Mouse (Mus musculus): ENCODE data around the gene Aire.
"Not testable (repeated sequence)": the region's sequence is repeated elsewhere in the genome, so short reads cannot be mapped to it uniquely, and the experiment has no call there.

Aire gene

DNA sequence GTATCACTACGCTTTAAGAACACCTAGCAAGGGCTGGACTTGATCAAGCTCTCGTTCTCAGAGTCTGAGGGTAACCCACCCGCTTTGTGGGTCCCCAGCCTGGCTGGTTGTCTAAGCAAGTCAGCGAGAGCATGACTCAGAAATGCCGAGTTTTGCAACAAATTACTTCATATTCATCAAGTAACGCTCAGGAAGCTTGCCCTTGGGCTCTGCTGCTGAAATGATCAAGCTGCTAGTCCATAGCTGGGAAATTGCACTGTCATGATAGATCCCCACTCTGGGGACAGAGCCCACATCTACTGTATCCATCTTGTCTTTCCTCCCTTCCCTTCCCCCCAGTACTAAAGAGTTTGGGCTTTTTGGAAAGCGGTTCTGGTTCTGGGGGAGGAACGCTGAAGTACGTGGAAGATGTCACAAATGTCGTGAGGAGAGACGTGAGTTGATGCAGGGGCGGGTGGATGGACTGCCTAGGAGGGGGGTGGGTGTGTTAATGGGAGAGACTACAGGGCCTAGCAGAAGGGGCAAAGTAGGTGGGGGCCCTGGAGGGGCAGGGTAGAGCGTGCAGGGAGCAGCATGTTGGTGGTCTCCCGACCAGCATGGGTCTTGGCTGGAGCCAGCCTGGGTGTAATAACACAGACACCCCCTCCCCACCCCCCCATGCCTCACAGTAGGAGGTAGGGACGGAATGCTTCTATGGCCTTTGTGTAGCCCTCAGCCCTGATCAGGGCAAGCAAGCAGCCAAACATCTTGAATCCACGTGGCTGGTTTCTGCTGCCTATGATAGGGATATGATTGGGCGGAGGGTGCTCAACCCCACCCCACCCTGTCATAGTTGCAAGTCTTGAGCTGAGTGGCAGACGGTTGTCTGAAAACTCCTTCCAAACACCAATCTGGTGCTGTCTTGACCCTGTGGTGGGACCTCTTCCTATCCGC is 11.5 kb upstream of the Aire start:
- DNase-seq (ENCODE audit: extremely low spot score, low read depth, low spot score), result no peak

DNA sequence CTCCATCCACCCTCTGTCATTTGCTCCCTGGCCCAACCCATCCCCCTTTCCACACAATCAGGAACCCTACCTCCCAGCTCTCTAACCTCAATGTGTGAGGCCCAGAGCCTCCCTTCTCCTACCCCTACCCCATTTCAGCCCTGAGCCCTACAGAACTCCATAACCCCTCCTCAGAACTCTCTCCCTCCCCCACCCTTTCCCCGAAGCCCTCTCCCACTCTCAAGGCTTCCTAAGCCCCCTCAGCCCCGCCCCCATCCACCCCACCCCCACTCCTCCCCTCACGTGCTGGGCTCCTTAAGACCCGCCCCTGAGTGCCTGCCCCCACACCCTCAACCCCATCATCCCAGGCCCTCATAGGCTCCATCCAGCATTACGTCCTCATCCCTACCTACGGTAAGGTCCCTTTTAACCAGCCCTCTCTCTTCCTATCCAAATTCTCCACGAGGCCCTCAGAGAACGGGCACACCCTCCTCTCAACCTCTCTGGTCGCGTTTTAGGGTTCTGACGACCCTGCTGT is 6.2 kb upstream of the Aire start:
- DNase-seq (ENCODE audit: extremely low spot score, low read depth, low spot score), result no peak

DNA sequence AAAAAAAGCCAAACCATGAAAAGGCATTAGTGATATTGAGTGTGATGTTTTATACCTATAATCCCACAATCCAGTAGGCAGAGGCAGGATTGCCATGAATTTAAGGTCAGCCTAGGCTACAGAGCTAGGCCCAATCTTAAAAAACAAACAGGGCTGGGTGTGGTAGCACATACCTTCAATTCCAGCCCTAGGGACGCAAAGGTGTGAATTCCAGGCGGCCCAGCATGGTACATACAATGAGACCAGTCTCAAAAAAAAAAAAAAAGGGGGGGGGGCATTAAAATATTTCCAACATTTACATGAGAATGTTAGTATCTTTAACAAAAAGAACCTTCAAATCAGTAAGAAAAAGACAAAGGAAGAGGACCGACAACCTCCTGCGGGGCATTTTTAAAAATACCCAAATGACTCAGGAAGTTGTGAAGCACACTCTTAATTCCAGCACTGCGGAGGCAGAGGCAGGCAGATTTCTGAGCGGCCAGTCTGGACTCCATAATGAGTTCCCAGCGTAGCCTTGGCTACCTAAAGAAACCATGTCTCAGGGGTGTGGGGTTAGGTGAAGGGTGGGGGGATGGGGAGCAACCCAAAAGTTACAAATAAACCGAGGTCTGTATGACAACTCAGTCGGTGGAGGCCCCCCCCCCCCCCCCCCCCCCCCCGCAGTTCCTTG is 4.8 kb upstream of the Aire start:
- no peak for DNase-seq (ENCODE audit: extremely low spot score, low read depth, low spot score)

DNA sequence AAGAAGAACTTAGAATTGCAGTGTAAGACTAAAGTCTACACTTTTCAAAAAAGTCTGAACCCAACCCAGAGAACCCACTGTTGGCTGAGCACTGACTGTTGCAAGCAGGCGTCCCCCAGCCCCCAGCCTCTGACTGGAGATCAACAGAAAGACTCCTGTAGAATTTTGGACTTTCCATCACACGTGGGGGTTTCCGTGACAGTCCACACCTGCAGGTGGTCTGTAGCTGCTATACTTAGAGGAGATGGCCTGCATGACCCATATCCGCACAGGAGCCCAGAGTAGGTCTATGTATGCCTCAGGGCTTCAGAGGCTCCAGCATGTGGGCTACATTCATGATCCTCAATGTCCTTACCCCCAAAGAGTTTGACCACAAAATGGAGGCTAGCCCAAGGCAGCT is 3.0 kb upstream of the Aire start:
- DNase-seq (ENCODE audit: extremely low spot score, low read depth, low spot score), result no peak

DNA sequence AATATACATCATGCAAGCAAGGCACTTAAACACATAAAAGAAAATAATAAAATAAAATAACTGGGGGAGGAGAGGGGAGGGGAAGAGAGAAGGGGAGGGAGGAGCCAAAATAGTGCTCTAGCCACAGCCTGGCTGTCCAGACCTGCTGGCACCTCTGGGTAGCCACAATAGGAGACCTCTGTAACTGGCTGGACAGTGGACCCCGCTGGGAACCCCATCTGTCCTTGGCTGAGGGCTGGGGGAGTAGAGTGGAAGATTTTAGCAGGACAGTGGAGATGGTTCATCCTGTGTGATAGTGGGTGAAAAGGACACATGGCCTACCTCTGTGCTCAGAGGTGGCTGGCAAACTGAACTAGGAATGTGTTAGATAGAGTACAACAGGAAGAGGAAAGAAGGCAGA is 1.1 kb upstream of the Aire start:
- DNase-seq (ENCODE audit: extremely low spot score, low read depth, low spot score), result no peak

DNA sequence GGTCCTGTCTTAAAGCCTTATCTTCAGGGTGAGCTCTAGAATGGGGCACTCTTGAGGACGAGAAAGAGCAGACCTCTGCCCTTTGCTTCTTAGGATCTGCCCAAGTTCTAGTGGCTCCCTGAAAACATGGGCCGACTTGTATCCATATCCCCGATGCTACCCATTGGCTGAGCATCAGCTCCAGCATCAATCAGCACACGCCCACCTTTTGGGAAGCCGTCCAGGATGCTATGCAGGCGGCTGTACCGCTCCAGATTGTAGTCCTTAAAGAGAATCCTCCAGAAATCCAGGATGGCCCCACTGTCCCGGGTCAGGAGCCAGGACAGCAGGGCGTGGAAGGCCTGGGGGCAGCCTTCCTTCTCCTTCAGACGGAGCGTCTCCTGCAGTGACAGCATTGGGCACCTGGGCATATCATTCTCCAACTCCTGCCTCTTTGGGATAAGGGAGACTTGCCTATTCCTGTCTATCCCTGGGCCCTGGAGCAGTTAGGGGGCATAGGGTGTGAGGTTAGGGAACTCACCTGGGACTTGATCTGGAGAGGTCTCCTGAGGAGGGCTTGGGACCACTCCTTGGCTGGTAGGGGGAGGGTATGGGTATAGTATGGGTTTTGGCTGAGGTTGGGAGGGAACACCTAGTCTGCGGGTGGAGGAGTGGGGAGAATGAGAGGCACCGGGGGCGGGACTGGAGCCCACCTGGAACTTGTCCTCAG is 559 bp downstream of the Aire start:
- DNase-seq (ENCODE audit: extremely low spot score, low read depth, low spot score), result no peak

DNA sequence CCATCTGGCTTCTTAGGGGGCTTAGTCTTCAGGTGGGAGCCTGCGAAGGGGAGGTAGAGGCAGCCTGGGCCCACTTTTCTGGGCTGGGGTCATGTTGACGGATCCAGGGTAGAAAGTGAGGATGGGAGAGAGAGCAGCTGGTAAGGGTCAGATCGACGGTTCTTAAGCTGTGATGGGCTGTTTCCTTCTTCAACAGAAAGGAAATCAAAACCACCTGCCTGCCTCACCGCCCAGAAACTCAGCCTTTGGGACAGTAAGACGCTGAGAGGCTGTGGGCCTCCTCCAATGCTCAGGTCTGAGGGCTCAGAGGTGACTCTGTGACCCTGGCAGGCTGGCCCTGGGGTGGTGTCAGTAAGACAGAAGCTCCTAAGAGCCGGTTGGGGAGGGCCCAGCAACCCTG is 1.3 kb downstream of the Aire start:
- DNase-seq (ENCODE audit: extremely low spot score, low read depth, low spot score), result no peak

DNA sequence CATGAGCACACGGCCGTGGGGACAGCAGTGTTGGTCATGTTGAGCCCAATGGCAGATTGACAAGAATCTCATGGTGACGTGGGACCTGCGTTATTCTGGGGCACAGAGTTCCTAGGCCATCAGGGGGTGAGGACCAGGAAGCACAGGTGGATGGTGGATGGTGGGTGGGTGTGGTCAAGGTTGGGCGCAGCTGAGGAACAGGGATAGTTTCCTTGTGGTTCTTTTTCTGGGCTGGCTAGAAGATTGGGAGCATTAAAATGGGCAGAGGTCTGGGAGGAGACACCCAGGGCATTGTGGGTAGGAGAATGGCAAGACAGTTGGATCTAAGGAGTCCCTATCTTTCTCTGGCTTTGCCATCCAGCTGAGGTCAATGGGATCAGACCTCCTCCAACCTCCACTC is 1.8 kb downstream of the Aire start, which contains the start of gene Dnmt3l:
TSS of gene Dnmt3l (plus strand) at position 301 of the 400 bp plus-strand sequence.
- DNase-seq (ENCODE audit: extremely low spot score, low read depth, low spot score), result no peak

DNA sequence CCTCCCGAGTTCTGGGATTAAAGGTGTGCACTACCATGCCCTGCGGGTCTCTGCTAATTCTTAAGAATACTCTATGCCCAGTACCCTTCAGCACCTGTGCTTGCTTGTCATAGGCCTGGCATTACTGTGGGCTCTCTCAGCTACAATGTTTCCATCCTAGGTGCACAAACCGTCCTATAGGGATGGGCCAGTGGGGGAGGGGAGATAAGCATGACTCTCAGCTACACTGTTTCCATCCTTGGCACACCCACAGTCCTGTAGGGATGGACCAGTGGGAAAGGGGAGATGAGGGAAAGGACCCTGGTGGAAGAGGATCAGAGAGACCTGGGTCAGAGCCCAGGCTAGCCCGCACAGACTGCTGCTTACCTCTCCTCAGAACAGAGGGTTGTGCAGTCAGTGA is 6.3 kb downstream of the Aire start:
- no peak for DNase-seq (ENCODE audit: extremely low spot score, low read depth, low spot score)

DNA sequence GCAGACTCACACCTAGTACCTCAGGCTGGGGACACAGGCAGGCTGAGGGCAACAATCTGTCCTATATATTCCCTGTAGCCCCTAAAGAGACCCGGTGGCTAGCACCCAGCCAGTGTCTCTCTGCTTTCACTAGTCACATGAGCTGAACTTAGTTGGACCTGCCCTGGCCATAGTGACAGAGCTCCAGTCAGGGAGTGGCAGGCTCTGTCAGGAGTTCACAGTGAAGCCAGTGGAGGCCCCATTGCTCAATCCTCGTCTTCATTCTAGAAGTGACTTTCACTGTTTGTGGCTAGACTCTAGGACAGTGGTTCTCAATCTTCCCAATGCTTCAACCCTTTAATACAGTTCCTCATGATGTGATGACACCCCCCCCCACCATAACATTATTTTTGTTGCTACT is 11.4 kb downstream of the Aire start:
- no peak for DNase-seq (ENCODE audit: extremely low spot score, low read depth, low spot score)

DNA sequence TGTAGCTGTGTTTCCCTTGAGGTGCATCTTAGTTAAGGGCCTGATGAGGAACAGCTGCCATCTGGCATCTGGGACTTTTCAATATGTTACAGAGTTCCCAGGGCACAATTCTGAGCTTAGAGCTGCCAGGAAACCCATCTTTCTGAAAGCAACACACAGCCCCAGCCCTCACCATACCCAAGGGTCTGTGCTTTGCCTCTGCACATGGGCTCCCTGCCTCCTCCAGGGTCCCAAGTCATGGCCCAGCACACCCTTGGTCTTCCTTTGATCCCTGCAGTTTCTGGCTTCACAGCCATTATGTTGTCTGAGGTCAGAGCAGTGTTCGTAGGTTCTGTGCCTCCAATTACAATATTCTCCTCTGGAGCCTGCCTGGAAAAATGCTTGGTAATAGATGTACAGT is 14.3 kb downstream of the Aire start:
- no peak for DNase-seq (ENCODE audit: extremely low spot score, low read depth, low spot score)

DNA sequence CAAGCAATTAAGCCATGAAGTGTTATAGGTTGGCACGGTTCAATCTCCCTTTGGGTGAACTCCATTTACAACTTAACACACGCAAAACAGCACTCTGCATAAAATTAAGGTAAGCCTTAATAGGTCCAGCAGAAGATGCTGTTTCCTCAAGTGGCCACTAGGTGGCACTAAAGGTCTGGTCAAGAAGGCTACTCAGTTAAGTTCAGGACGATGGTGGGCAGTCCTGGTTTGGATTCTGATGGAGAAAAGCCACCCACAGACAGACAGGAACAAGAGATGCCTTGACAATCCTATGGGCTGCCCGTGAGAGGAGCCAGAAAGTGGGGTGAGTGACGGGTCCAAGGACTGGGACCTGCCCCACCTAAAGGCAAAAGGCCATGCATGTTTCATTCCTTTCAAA is 15.3 kb downstream of the Aire start:
- peak; percentile 81 for DNase-seq (ENCODE audit: extremely low spot score, low read depth, low spot score)

DNA sequence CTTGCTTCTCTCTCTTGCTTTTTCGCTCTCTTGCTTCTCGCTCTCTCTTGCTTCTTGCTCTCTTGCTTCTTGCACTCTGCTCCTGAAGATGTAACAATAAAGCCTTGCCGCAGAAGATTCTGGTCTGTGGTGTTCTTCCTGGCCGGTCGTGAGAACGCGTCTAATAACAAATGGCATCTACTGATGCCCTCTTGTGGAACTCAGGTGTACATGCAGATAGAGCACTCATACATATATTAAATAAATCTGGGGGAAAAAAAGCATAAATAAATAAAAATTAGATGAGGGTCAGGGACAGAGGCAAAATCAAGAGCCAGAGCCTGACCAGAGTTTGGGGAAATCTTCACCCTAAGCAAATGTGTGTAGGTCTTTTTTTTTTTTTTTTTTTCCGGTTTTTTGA is 18.0 kb downstream of the Aire start:
- not testable (repeated sequence) for DNase-seq (ENCODE audit: extremely low spot score, low read depth, low spot score)

DNA sequence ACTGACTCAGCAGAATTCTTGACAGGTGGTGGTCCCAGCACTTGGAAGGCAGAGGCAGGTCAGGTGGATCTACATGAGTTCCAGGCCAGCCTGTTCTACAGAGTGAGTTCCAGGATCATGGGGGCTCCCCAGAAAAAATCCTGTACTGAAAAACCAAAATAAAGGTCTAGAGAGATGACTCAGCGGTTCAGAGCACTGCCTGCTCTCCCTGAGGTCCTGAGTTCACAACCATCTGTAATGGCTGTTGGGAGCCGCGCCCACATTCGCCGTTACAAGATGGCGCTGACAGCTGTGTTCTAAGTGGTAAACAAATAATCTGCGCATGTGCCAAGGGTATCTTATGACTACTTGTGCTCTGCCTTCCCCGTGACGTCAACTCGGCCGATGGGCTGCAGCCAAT is 23.4 kb downstream of the Aire start:
- not testable (repeated sequence) for DNase-seq (ENCODE audit: extremely low spot score, low read depth, low spot score)

DNA sequence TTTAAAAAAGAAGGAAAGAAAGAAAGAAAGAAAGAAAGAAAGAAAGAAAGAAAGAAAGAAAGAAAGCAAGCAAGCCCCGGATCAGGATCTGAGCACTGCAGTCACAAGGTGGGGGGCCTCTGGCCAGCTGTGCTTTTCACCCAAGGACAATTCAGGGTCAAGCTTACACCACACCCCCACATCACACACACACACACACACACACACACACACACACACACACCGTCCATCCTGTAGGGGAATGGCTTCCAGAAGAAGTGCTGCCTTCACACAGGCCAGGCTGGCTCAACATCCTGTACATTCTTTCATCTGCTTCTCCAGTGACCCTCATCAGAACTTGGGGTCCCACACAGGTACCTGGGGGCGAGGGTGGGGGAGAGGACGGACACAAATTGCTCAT is 24.1 kb downstream of the Aire start:
- no peak for DNase-seq (ENCODE audit: extremely low spot score, low read depth, low spot score)

DNA sequence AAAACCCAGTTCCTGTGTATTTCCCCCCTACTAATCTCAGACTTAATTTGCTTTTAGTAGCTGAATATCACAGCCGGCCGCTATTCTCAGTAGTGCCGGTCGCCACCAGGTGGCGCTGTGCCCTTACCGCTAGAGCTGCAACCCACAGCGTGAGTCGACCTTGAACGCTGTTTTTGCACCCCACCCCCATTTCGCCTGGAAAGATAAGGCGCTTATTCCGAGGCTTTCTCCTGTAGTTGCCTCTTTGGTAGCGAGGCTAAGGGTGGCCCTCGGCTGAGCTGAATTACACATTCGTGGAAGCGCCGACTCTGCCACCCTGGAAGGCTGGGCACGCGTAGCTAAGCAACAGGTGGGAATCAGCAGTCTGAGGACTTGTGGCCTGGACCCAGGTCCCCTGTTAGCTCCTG is 24.6 kb downstream of the Aire start:
- peak; percentile 73 for DNase-seq (ENCODE audit: extremely low spot score, low read depth, low spot score)

DNA sequence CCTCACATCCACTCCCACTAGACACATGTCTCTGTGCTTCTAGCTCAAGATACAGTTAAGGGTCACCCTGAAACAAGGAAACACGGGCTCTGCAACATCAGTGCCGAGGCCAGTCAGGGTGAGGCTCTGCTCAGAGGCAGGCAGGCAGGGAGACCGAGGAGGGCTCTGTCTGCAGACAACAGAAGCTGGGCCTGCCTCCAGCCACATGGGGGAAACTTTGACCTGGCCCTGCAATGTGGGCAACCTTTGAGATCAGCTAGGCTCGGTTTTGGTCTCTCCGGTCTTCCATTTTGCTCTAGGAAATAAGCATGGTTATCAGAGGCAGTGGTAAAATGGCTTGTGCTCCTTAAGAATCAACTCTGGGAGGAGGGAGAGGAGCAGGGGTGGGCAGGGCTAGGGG is 27.0 kb downstream of the Aire start:
- DNase-seq (ENCODE audit: extremely low spot score, low read depth, low spot score), result no peak

DNA sequence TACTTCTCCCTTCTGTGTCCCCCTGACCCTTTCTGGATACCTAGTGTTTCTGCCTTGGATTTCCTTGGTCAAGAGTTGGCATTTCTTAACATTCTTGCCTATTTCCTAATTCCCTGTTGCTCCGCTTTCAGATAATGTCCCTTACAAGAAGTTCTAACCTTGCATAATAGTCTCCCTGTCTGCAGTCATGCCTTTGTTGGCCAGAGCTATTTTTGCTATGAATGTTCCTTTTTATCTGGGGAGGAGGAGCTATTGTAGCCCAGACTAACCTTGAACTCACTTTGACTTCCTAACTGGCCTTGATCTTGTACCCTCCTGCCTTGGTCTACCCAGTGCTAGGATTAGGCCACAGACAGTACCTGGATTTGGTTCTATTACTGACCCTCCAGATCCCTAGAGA is 27.9 kb downstream of the Aire start:
- DNase-seq (ENCODE audit: extremely low spot score, low read depth, low spot score), result no peak

DNA sequence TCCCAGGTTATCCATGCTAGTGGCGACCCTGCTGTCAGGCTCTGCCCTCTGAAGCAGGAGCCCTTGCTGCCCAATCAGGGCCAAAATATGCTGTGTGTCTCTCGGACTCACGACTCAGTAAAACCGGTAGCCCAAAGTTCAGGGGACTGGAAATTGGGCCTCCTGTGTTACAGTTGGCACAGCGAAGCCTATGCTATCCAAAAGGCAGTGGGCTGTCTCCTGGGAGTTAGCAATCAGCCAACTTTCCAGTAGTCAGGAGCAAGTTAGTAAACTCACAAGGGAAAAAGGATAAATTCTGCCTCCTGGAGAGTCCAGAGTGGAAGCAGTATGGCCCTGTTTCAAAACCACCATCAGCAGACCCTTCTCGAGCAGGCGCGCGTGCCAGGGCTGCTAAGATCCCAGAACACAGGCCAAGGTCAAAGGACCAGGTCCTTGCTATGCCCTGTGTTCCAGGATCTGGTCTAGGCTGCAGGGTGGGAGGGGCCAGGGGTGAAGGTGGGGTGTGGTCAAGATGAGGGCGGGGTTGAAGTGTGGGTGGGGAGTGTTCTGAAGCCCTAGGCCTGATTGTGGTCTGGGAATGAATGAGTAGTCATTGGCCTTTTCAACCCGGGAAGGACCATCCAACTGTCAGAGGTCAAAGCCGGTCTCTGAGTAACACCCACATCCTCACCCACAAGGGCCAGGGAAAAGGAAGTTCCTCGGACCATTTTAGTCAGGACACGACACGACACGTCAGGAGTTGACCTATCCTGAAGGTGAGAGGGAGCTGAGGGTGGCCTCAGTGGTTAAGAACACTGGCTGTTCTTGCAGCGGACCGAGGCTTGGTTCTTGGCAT is 30.5 kb downstream of the Aire start:
- DNase-seq (ENCODE audit: extremely low spot score, low read depth, low spot score), result no peak

DNA sequence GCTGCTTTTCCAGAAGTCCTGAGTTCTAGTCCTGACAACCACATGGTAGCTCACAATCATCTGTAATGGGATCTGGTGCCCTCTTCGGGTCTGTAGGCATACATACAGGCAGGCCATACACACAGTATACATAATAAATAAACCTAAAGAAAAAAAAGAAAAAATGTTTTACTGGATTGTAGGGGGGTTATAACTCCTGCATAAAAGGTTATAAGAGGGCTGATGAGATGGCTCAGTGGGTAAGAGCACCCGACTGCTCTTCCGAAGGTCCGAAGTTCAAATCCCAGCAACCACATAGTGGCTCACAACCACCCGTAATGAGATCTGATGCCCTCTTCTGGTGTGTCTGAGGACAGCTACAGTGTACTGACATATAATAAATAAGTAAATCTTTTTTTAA is 32.3 kb downstream of the Aire start:
- not testable (repeated sequence) for DNase-seq (ENCODE audit: extremely low spot score, low read depth, low spot score)

DNA sequence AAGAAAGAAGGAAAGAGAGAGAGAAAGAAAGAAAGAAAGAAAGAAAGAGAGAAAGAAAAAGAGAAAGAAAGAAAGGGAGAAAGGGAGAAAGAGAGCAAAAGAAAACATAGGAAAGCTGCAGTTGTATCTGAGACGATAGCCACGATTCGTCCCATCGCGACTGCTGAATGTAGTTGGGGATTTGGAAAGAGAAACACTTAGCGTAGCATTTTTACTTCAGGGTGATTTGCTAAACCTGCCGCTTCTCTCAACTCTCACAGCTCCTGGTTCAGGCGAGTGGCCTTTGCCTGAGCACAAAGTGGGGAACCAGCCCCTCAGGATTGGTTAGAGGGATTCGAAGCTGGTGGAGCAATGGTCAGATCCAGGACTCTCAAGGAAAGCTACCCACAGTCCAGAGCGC is 33.1 kb downstream of the Aire start:
- DNase-seq (ENCODE audit: extremely low spot score, low read depth, low spot score), result peak; percentile 6

Measured in hindlimb bud, embryonic 11.5 days (tissue).